Mouse (Mus musculus): ENCODE measurements around the gene Hgfac.

Hgfac gene

GRCm38 (mm10) chr5:35037438-35037837, 3.9 kb upstream of the Hgfac start:
- DNase-seq (ENCODE audit: low spot score): no peak

GRCm38 (mm10) chr5:35042431-35043109, 1.3 kb downstream of the Hgfac start:
- DNase-seq (ENCODE audit: low spot score): no peak

- no peak for DNase-seq (ENCODE audit: low spot score)
Measured at GRCm38 (mm10) chr5:35043110-35043451, 1.8 kb downstream of the Hgfac start.

DNA sequence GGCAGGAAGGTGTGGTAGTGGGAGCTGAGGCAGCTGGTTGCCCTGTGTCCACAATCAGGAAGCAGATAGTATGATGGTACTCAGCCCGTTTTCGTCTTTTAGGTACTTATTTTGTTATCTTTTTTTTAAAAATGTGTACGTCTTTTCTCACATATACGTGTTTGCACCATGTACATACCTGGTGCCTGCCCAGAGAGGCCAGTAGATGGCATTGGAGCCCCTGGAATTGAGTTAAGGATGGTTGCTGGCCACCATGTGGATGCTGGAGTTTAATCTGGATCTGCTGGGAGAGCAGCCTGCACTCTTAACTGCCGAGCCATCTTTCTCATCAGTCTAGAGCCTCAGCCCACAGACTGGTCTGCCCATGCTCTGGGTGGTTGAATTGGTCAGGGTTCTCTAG, 9.2 kb downstream of the Hgfac start:
- no peak for DNase-seq (ENCODE audit: low spot score)

GRCm38 (mm10) chr5:35054628-35055027, 13.3 kb downstream of the Hgfac start:
- no peak for DNase-seq (ENCODE audit: low spot score)

- no peak for DNase-seq (ENCODE audit: low spot score)
Measured at GRCm38 (mm10) chr5:35055076-35055475, 13.8 kb downstream of the Hgfac start.

DNA sequence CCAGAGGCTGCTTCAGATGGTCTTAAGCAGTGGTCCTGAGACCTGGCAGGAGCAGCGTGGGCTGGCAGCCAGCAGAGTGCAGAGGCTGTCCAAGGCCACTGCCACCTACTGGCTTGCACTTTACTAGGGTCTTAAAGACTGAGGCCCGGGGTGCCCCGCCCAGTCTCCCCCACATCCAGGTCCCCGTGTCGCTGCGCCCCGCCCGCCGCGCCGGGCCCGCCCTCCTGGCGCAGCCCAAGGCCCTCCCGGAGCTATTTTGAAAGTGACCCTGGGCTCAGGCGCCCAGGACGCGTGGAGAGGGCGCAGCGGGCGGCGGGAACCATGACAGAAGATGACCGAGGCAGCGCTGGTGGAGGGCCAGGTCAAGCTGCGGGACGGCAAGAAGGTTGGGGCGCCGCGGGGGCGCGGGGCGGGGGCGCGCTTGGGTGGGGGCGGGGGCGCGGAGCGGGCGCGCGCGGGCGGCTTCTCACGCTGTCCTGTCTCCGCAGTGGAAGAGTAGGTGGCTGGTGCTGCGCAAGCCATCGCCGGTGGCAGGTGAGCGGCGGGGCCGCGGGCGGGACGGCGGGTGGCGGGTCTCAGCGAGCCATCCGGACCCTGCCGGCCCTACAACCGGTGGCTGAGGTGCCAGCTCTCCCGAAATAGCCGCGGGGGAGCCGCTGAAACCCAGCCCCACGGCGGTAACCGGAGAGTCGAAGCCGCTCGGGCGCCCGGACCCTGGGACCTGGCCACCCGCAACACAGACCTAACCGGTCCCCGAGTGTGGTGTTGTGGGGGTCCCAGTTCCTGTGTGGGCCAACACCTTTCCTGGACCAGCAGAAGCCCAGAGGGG, 15.5 kb downstream of the Hgfac start, which contains the start of gene Dok7:
Dok7 (plus strand) TSS at position 163 of the 829 bp plus-strand sequence.
- no peak for DNase-seq (ENCODE audit: low spot score)

- DNase-seq (ENCODE audit: low spot score): no peak
Measured at GRCm38 (mm10) chr5:35057582-35057981, 16.3 kb downstream of the Hgfac start.

- no peak for DNase-seq (ENCODE audit: low spot score)
Measured at GRCm38 (mm10) chr5:35058216-35058615, 16.9 kb downstream of the Hgfac start.

DNA sequence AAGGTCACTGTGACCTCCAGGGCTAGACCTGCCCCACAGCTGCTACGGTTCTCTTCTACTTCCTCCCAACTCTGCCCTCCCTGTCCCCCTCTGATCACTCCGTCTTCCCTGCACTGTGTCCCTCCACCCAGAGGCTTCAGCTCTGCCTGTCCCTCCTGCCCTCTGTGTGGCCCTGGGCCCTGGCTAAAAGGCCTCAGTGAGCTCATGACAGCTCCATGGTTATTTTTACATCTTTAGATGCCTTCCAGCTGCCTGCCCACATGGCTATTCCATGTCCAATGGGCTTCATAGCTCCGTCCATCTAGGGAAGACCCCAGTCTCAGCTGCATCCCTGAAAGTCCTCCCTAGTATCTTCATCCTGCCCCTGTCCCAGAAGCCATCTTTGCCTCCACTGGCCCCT, 18.8 kb downstream of the Hgfac start:
- DNase-seq (ENCODE audit: low spot score): no peak

GRCm38 (mm10) chr5:35069841-35070240, 28.5 kb downstream of the Hgfac start:
- DNase-seq (ENCODE audit: low spot score): no peak

DNA sequence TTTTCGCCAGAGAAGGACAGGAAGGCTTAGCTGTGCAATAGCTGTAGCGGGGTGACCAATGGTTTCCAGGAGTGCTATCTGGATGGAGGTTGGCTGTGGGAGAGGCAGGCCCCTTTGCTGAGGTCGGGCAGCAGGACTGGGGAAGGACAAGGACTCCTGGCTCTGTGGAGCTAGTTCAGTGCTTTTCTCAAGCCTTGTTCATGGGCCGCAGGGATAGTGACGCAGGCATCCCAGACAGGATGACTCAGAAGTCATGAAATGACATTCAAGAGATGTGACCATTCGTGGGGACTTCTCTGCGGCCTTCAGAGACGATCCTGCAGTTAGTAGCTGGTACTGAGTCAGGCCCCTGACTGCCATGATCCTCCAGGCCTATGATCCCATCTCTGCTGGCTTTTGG, 29.0 kb downstream of the Hgfac start:
- no peak for DNase-seq (ENCODE audit: low spot score)

DNA sequence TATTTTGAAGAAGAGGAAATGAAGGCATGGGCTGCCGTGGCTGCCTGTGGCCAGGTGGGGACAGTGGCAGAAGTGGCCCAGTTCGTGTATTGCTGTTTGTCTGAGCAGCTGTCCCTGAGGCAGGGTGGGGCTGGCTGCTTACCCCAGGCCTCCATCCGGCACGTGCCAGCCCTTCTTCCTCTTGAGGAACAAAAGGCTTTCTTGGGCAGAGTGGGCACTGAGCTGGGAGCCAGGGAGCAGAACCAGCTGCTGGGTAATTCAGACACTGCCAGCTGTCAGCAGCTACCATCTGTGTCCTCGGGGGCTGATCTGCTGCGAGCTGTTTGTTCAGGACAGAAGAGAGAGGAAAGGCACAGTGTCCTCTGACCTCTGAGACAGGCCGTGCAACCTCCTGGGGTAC, 29.6 kb downstream of the Hgfac start:
- no peak for DNase-seq (ENCODE audit: low spot score)

DNA sequence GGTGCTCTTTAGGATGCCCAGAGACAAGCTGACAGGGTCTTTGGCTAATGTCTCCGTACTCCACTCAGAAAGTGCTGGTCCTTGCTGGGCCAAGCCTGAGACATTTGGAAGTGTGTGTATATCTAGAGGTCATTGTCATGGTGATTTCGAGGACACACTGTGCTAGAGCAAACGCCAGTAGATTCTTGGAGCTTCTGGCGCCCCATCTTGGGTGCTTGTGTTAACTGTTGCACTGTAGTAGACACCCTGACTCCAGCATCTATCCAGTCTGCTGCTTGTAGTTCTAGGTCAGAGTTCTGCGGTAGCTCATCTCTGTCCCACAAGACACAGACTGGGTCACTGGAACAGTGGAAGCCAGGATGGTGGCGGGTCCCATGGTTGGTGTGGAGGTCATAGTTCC, 30.5 kb downstream of the Hgfac start:
- no peak for DNase-seq (ENCODE audit: low spot score)

- DNase-seq (ENCODE audit: low spot score): no peak
Measured at GRCm38 (mm10) chr5:35073235-35073634, 31.9 kb downstream of the Hgfac start.

DNA sequence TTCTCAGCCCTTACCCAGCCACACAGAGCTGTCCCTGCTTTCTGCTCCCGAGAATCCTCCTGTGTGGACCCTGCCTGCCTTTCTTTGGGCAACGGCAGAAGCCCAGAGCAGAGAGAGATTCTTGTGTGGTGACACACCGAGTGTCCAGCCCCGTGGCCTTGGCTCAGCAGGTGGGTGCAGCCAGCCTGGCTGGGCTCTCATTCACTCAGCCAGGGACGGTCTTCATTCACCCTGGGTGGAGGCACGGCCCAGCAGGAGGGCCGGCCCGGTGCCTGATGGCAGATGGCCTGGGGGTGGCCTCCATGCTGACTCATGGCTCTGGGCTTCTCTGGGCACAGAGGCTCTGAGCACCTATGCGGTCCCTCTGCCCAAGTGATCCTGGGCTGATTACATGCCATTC, 32.7 kb downstream of the Hgfac start:
- no peak for DNase-seq (ENCODE audit: low spot score)

DNA sequence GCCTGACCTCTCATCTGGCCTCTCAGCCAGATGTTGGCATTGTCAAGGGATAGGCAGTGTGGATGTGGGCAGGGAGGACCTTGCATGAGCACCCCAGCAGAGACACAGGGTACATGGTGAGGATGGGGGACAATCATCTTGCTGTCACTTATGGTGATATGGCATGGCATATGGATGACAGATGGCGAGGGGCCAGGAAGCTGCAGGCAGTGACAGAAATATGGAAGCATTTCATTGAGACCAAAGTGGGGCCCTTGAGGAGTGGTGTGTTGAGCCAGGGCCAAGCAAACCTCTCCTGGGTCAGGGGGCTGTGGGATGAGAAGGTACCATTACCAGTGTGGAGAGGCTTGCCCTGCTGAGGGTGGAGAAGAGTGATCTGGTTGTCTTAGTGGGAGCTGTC, 35.1 kb downstream of the Hgfac start:
- DNase-seq (ENCODE audit: low spot score): no peak

GRCm38 (mm10) chr5:35079101-35079500, 37.8 kb downstream of the Hgfac start:
- no peak for DNase-seq (ENCODE audit: low spot score)

- DNase-seq (ENCODE audit: low spot score): no peak
Measured at GRCm38 (mm10) chr5:35084913-35085312, 43.6 kb downstream of the Hgfac start.

GRCm38 (mm10) chr5:35088785-35089613, 47.7 kb downstream of the Hgfac start:
- no peak for DNase-seq (ENCODE audit: low spot score)

GRCm38 (mm10) chr5:35089614-35089963, 48.3 kb downstream of the Hgfac start:
- no peak for DNase-seq (ENCODE audit: low spot score)

DNA sequence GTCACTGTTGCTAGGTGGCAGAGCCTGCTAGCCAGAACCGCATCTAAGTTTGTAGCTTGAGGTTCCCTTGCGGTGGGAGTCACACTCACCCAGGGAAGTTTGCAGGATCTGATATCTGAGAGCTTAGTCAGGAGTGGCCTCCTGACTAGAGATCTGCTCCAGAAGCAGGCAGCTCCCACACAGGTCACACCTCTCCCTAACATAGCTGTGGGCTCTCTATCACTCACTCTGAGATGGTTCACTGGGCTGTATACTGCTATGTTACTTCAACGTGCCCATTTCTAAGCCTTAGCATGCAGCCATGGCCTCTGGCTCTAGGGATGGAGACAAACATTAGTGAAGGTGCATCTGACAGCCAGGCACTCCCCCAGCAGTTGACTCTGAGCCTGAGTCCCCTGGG, 50.3 kb downstream of the Hgfac start:
- DNase-seq (ENCODE audit: low spot score): no peak

Data from urinary bladder, postnatal 10 days (tissue).